Mouse (Mus musculus) ES-Bruce4 (cell line): Measurements from ENCODE around the gene Acsm2.

Experiments
- CTCF ChIP-seq: IDR thresholded peaks from one replicate; pipeline ENCODE4 v1.8.1; 2011; ENCODE audit warnings: low read depth, low read length
- EP300 ChIP-seq: IDR thresholded peaks from 2 replicates; pipeline ENCODE4 v1.6.1; 2011; ENCODE audit warnings: low read depth, low read length; ENCODE audit not compliant: insufficient read depth
- POLR2A ChIP-seq: IDR thresholded peaks from one replicate; pipeline ENCODE4 v1.8.1; 2011; ENCODE audit warnings: low read length; ENCODE audit not compliant: insufficient read depth

GRCm38 (mm10) chr7:119534389-119534788, 19.8 kb upstream of the Acsm2 start:
- TF ChIP-seq CTCF = no peak
- TF ChIP-seq EP300 = no peak
- TF ChIP-seq POLR2A = no peak
